Mouse (Mus musculus) right cerebral cortex, postnatal 4 days (tissue): Measurements from ENCODE around the gene Phtf2.
"Not testable (repeated sequence)": the region's sequence is repeated elsewhere in the genome, so short reads cannot be mapped to it uniquely, and the experiment has no call there.

Experiments
- DNase-seq: peaks from one replicate; pipeline ENCODE4 v3.0.0-alpha.2; 2022

The Phtf2 gene

DNA sequence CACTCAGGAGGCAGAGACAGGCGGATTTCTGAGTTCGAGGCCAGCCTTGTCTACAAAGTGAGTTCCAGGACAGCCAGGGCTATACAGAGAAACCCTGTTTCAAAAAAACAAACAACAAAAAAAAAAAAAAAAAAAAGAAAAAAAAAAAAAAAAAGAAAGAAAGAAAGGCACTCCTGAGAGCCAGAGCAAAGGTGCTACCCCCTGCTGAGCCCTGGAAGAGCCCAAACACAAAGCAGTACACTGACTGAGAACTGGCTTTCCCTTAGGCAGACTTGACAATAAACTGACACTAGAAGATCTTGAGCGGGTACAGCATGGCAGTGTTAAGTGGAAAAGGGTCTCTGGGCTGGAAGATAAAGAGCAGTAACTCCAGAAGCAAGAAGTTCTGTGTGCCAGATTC lies 119.5 kb downstream of the Phtf2 start:
- not testable (repeated sequence) for DNase-seq

DNA sequence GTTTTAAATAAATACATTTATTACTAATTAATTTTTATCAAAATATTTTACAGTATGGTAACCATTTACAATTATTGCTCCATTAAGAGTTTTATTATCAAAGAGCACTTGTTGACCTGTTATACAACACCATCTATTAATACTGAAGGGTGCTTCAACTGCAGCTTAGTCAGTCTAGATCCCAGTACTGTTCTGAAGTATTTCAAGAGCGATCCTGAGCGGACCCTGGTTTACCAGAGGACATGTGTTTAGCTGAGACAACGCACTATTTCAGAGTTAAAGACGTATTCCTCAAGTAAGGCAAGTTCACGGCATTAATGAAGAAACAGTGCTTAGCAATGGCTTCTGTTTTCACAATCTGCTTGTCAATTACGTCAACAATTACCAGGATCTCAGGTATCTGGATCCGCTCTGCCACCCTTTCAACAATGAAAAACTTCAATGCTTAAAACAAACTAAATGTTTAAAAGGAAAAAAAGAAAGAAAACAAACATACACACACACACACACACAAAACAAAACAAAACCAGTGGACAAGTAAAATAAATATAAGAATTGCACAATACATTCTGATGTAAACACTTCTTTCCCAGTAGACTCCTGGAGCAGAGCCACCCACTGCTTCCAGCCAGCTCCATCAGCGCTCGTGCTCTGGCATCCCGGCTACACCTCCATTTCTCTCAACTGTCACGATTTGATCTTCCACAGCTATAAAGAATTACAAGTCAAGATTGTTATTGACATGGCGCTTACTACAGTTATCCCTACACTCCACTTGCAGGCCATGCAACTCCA lies 121.4 kb downstream of the Phtf2 start:
- no peak for DNase-seq

DNA sequence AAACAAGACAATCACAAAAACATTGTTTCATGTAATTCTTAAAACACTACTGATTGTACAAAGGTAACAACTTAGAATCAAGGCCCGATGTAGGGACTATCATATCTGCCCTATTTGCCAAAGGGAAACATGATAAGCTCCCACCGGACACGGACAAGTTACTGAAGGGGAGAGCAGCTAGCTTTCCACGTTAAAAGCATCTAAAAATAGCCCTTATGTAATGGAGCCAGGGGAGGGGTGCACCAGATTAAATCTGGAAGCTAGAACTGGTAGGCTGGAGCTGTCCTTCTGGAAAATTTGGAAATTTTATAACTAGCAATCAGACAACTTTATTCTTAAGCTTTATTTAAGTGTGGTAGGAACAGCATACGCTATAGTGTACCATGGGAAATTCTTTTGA lies 122.2 kb downstream of the Phtf2 start:
- no peak for DNase-seq

DNA sequence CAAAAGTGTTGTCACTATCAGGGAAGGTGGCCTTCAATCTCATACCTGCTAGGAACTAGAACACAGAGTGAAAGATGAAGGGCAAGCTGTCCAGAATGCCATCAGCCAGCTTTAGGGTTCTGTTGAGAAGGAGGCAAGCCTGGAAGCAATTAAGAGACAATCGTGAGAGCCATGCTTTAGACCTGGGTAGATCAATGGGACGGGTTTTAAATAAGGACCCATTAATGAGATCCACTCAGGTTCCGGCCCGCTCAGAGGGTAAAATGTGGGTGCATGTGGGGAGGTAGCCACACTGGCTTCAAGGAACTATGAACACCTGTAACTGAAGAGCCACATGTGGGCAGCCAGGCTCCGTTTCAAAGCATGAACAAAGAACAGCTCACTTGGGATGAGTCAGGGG lies 128.0 kb downstream of the Phtf2 start:
- no peak for DNase-seq

DNA sequence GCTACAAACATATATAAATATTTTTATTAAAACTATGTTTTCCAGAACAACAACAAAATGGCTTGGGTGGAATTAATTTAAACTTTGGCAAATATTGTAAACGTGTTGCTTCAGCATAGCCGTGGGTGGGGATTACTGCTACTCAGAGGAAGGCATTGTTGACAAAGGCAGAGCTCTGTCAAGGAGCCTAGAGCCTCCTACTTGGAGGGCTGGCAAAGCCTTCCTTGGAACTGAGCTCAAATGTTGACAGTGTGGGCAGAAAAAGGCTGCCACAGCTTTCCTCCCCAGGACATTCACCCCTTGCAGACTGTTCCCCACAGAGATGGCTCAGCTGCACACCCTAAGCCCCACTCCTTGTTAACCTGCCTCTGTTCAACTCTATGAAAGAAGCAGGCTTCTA lies 128.8 kb downstream of the Phtf2 start:
- no peak for DNase-seq

DNA sequence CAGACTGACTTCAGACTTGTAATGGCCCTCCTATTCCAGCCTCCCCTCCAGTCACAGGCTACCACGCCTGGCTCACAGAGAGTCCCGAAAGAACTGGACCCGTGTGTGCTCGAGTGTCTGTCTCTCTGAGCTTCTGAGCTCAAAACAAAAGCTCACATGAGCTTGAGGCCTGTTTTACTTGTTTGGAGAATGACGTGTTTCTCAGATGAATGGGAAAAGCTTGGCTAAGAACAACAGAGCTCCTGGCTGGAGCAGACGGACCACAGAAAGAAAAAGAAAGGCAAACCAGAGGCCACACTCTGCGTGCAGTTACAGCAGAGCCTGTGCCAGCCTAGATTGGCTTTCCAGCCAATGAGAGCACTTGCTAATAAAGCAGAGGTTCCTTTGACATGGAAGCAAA lies 130.2 kb downstream of the Phtf2 start:
- no peak for DNase-seq

DNA sequence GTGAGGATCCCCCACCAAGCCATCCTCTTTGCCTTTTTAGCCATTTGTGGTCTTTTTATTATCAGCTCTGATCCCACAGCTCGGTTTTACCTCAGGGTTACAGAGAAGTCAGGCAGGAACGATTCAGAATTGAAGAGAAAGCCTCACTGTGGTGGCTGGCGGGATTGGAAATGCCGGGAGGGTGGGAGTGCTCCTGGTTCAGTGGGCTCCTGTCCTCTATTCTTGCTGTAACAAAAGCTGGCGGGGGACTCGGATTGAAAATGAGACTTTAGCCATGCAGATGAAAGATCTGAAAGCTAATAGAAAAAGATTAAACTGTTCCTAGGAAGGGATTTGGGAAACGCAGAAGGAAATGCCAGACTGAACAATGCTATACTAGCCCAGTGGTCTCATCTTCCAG lies 130.9 kb downstream of the Phtf2 start:
- no peak for DNase-seq

DNA sequence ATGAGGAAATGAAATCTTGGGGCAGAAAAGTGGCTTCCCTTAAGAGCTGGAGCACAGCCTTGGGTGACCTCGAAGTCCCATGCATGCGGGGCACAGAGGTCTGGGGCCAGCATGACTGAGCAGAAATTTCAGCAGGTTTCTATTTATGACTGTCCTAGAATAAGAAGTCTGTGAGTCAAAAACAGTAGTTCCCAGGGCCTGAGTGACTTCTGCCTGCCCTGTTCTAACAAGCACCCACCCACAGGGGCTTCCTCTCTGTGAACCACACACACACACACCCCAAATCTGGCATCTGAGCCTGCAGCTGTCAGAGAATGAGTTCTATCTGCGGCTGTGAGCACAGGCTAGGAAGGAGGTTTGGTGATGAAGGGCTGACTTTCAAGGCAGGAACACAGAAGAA lies 132.4 kb downstream of the Phtf2 start:
- no peak for DNase-seq

DNA sequence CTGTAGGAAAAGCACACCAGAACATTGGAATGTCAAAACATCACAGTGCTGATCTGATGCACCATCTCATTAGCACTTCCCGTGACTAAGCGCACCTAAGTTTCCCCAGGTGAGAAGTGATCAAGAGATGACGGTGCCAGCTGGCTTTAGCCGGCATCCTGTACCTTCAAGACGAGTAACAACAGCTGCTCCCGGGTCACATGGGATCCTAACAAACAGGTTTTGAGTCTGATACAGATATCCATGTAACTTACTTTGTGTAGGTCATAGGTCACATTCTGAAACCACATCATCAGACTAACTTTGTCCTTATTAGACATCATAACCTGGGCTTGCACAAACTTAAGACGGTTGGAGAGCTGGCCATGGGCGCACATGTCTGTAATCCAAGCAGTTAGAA lies 133.1 kb downstream of the Phtf2 start:
- no peak for DNase-seq

DNA sequence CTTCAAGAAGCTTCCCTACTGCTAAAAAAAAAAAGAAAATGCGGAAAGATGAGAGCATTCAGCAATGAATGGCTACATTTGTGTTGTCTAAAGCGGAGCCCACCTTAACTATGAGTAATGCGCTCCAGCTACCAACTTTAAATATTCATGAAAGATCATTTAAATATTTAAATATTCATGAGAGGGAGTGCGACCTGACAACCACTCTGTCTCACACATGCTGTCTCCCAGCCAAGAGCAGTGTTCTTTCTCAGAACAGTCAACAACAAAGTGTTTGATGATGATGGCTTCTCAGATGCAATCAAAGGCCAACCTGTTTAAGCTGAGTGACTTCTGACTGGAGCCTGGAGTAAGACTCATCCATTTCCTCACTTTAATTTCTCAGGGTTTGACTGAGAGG lies 133.8 kb downstream of the Phtf2 start:
- no peak for DNase-seq

DNA sequence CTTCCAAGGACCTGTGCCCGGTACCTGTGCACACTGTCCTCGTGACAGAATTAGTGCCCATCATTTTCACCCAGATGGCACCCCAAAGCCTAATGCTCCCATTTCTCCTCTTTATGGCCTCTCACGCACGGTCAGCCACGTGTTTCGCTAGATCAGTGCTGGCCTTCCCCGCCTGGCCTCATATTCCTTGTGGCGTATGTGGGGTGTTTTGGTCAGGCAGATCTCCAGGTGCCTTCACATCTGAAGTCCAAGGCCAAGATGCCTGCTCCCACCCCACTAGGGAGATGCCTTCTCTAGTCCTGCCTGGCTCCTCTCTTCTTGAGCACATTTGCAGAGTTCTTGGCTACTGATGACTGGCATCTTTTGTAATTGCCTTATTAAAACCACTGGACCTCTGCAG lies 140.0 kb downstream of the Phtf2 start:
- no peak for DNase-seq

DNA sequence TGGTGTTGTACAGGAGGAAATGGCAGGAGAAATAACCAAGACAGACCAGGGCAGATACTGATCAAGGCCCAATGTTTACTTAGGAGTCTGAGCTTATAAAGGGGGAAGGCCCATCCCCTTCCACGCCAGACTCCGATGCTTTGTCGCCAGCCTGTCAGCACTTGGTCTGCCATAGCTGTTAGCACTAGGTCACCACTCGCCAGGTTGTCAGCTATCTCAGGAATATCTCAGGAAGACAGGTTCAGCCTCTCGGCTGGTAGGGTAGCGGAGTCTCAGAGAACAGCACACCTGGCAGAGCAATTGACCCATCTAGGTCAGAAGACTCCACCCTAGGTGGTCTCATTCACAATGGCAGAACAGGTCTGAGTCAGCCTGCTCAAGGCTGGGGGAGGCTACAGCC lies 140.7 kb downstream of the Phtf2 start:
- no peak for DNase-seq

DNA sequence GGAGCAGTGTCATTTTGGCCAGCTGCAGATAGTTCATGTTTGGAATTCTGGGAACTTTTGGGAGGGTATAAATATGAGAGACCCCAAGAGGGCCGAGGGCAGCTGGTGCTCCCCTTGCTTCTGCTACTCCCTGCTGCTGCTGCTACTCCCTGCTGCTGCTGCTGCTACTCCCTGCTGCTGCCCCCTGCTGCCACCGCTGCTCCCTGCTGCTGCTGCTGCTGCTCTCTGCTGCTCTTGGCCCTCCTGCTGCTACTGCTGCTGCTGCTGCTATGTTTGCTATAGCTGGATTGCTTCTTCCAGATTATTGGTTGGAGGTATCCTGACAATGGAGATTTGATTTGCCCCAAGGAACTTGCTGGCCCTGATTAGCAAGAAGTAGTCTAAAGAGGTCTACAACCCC lies 143.1 kb downstream of the Phtf2 start:
- no peak for DNase-seq

DNA sequence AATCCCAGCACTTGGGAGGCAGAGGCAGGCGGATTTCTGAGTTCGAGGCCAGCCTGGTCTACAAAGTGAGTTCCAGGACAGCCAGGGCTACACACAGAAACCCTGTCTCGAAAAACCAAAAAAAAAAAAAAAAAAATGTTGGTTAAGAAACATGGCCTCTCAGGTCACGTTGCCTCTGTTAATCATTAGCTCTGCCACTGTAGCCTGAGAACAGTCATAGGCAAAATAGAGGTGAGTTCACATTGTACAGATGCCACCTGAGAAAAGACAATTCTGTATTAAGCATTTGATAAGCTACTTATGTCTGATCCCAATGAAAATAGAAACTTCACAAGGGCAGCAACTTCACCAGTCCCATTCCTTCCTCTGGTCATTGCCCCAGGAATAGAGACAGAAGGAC lies 158.7 kb downstream of the Phtf2 start:
- not testable (repeated sequence) for DNase-seq

DNA sequence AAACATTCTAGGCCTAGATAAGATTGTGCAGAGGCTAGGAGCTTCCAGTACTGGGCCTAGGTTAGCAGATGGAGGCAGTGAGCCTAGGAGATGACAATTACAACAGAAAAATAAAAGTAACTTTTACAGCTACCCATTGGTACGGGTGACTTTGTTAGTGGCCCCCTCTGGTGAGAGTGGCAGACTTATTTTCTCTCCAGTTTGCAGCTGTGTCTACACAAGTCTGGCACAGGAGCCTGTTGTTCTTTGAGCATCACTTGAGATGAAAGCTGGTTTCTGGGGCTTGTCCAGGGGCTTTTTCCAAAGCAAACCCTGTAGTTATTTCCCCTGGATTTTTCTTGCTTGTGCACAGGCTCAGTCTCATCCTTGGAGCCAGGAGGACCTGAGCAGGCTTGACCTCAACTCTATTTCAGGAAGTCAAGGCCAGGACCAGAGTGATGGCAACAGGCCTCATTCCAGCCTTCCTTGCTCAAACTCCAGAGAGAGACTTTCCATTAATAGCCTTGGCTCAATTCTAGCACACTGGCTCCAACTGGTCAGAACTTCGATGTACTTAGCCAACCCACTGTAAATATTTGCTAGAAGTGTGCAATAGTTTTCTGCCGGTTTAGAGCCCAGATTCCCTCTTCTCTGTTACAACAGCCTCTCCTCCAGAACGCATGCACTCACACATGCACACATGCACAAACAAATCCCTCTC lies 161.6 kb downstream of the Phtf2 start:
- DNase-seq: no peak

DNA sequence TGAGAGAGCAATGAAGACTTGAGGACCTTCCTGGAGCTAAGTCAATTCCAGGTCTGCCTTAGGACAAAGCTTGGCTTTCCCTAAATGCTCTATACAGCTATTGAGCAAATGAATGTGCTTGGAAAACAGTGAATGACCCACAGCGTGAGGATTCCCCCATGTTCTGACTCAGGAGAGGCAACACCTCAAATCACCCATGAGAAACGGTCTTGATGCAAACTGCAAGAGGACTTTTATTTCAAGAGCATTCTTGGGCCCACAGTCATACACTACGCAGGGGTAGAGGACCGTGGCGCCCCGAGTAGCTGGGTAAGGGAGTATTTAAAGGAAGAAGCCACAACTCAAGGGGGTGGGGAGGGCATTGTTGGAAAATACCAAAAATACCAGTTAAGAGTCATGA lies 165.9 kb downstream of the Phtf2 start:
- not testable (repeated sequence) for DNase-seq

DNA sequence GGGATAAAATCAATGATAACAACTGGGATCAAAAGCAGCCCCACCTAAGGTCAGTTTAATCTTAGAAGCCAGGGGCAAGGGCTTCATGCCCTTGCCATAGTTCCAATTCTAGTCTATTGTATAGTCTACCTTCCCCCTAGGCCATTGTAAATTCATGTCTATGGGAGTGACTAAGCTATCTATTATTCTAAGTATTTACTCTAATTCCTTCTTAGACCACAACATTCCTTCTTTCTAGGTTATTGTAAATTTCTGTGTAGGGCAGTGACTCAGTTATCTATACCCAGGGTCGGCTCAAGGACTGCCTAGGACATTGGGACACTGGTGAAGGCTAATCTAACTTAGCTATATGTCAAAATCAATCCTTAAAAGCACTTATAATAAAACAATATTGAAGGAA lies 167.3 kb downstream of the Phtf2 start:
- not testable (repeated sequence) for DNase-seq

DNA sequence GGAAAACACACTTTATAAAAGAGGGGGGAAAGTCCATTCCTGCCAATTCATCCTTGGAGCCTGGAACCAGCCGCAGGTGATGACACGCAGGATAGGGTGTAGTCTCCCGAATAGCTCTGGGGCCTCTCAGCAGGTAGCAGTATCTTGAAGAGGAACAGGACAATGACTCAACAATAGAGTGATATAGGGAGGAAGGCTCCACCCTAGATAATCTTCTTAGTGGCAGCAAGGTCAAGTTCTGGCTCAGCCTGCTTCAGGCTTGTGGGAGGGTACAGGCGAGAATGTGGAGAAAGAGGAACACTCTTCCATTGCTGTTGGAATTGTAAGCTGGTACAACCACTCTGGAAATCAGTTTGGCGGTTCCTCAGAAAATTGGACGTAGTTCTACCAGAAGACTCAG lies 171.1 kb downstream of the Phtf2 start:
- not testable (repeated sequence) for DNase-seq
